Mouse (Mus musculus): Measurements from ENCODE around the gene Fxyd1.
A peak's percentile ranks its signal among the peaks of the same experiment; 100 is the strongest.

Fxyd1 gene

DNA sequence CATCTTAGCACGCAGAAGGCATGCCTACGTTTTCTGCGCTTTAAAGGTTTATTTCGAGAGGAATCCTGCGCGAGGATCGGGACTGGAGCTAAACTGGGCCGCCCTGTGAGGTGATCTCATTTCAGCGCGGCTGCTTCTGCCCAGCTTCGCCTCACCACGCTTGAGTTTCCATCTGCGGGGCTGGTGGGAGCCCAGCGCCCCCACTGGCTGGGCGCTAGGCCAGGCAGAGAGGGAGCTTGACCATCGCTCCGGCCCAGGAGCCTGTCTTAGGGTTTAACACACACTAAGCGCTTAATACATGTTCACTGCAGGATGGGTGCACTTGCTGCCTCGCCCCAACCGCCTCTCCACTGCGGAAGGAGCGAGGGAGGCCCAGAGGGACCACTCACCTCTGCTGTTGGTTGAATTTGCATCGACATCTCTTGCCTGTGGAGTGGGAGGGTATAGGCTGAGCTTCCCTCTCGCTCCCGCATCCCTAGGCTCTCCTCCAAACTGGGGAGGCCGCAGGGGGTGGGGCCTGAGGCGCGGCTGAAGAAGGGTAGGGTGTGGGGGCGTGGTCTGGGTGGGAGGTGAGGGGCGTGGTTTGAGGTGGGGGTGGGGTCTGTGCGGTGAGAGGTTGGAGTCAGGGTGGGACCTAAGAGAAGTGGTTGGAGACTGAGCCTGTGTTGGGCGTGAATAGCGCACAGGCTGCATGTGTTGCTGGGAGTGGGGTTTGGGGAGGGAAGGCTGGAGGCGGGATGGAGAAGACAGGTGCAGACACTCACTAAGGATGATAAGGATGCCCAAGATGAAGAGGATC, 4.2 kb downstream of the Fxyd1 start:
- no peak for DNase-seq (ENCODE audit: low read depth)

DNA sequence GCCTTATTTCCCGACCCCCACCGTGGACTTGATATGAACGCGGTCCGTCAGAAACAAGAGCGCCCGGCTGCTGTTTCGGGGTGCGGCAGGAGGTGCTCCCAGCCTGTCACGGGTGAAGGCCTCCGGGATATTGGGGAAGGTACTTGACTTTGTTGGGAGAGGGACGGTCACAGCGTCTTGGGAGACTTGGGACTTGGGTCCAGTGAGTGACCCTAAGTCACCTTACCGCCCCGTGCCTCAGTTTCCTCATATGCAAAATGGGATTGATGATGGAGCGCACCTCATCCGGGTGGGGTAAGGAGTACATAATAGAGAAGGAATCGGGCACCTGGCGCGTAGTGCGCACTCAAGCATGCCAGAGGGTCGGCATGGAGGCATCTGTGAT, 4.8 kb downstream of the Fxyd1 start:
- no peak for DNase-seq (ENCODE audit: low read depth)

- no peak for DNase-seq (ENCODE audit: low read depth)
Observed at GRCm38 (mm10) chr7:31051321-31052021, 5.5 kb downstream of the Fxyd1 start, which contains the start of gene Fxyd7. TSS of gene Fxyd7 (minus strand) at chr7:31051467.

DNA sequence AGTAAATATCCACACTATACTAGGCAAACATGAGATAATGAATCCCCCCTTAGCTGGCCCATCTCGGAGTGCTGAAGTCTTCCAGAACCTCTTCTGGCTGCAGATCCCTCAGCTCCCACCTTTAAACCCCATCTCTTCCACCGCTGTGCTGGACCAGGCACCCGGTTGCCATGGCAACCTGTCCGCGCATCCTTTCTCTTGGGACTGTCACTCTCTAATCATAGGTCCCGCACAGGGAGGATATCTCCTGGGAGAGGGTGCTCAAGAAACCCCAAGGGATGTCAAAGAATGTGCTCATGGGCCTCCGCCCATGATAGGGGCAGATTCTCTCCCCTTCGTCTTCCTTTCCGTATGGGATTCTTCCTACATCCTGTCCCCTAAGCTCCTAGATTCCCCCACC, 6.1 kb downstream of the Fxyd1 start:
- DNase-seq (ENCODE audit: low read depth): no peak

DNA sequence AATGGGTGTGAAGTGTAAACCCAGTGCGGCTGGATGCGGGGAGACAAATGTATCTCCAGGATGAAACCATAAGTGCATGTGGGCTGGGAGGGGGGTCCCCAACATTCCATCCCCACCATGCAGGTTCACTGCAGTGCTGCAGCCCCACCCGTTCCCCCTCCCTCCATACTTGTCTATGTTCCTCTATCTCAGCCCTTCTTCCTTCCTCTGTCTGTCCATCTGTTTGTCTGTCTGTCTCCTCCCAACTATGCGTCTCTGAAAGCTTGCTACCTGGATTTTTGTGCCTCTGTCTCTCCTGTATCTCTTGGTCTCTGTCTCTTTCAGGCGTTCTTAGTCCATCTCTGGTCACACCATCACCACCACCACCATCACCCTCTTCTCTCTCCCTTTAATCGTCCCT, 6.5 kb downstream of the Fxyd1 start:
- DNase-seq (ENCODE audit: low read depth): no peak

- no peak for DNase-seq (ENCODE audit: low read depth)
Observed at GRCm38 (mm10) chr7:31049846-31050281, 7.1 kb downstream of the Fxyd1 start.

DNA sequence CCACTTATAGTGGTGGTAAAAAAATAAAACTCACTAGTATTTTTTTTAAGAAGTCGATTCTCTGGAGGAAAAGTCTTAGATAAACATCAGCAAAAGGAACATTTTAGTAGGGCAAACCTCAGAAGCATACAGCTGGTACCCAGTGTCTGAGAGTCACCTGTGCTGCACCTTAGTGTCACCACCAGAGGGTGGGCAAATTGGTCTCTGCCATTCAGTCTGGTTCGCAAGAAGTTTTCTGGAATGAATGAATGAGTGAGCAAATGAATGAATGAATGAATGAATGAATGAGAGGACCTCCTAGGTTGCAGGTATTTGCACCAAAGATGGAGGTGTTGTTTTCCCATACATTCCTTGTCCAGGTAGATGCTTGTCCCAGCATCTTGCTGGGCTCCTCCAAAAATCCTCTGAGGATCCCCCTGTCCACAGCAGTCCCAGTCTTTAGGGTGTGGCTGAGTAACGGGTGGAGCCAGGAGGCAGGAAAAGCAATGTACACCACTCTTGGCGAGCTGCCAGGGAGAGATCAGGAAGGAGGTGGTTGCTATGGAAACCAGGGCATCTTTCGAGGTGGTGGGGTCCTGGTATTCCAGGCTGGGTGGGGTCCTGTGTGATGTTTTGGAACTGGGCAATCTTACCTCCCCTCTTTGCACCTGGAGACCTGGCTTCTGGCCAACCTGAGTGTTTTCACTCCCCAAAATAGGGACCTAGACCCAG, 7.7 kb downstream of the Fxyd1 start:
- no peak for DNase-seq (ENCODE audit: low read depth)

- DNase-seq (ENCODE audit: low read depth): no peak
Observed at GRCm38 (mm10) chr7:31042431-31042910, 14.5 kb downstream of the Fxyd1 start, which contains the start of gene Fxyd5. TSS of gene Fxyd5 (minus strand) at chr7:31042481.

GRCm38 (mm10) chr7:31041662-31042315, 15.2 kb downstream of the Fxyd1 start:
- peak; percentile 34 for DNase-seq (ENCODE audit: low read depth)

DNA sequence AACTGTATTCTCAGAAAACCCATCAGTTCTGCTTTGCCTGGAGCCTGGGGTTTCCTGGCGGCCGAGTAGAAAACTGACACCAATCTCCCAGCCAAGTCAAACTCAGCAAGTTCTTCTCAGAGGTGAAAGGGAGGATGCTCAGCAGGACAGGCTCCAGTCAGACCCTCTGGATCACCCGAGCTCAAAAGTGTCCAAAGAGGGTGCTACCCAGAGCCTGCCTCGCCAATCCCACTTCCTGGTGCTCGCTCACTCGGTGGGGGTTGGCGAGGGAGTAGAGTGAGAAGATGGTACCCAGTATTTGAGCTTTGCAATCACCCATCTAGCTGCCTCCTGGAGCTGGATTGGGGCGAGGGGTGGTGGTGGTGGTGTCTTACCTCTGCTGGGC, 16.0 kb downstream of the Fxyd1 start:
- DNase-seq (ENCODE audit: low read depth): no peak

- DNase-seq (ENCODE audit: low read depth): no peak
Observed at GRCm38 (mm10) chr7:31040281-31041022, 16.5 kb downstream of the Fxyd1 start.

GRCm38 (mm10) chr7:31039011-31039410, 18.0 kb downstream of the Fxyd1 start:
- DNase-seq (ENCODE audit: low read depth): no peak

DNA sequence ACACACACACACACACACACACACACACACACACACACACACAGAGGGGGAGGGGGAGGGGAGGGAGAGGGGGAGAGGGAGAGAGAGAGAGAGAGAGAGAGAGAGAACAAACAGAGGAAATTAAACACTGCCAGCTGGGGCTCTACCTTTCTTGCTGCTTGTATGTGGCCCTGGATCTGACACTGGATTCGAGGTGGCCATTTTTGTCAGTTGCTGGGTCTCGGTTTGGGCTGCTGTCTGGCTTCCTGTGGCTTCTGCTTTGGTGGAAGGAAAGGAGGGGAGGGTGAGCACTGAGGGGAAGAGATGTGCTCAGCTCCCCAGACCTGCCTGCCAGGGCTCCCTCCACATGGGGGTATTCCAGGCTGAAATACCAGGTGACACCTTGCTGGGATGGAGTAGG, 19.3 kb downstream of the Fxyd1 start:
- DNase-seq (ENCODE audit: low read depth): no peak

- DNase-seq (ENCODE audit: low read depth): no peak
Observed at GRCm38 (mm10) chr7:31036917-31037316, 20.1 kb downstream of the Fxyd1 start.

- DNase-seq (ENCODE audit: low read depth): no peak
Observed at GRCm38 (mm10) chr7:31035291-31035690, 21.7 kb downstream of the Fxyd1 start.

- no peak for DNase-seq (ENCODE audit: low read depth)
Observed at GRCm38 (mm10) chr7:31034789-31035188, 22.2 kb downstream of the Fxyd1 start.

DNA sequence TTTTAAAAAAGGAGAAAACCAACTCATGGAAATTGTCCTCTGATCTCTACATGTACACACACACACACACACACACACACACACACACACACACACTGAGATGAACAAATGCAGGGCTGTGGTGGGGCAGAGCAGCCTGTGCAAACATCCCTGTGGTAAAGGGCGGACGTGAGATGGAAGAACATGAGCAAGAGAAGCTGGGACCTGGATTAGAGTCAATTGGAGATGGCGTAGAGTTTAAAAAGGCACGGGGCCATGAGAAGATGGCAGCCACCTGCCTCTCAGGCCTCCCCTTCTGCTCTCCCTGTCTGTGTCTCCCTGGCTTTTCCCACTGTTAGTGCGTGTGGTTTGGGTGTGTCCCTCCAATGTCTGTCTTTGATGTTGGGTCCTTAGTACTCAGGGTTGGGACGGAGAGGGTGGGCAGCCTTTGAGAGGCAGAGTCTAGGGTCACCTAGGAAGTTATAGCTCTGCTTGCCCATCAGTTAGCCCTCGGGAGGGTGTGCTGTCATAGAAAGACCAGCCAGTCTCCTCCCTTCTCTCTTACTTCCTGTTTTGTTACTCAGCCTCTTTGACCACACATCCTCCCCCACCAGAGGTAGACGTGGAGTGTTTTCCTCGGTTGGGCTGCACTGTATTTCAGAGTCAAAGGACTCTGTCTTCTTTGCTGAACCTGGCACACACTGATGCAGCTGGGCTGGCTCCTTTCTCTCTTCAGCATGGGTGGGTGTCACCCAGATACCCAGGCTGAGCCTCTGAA, 23.4 kb downstream of the Fxyd1 start:
- peak; percentile 66 for DNase-seq (ENCODE audit: low read depth)

GRCm38 (mm10) chr7:31031731-31032130, 25.3 kb downstream of the Fxyd1 start:
- DNase-seq (ENCODE audit: low read depth): no peak

GRCm38 (mm10) chr7:31030717-31031116, 26.3 kb downstream of the Fxyd1 start:
- DNase-seq (ENCODE audit: low read depth): no peak

DNA sequence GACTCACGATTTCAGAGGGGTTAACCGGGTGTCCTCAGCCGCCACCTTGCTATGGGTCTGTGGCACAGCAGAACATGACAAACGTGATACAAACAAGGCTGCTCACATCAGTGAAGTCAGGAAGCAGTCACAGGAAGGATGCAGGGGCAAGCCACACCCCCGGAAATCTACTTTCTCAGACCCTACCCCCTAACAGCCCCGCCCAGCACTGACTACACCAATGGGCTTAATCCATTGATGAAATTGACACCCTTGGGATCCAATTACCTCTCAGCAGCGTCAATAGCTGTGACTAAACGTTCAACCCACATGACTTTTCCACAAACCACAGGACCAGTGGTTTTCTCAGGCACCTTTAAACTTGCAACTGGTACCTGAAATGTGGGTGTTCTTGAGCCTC, 28.4 kb downstream of the Fxyd1 start:
- DNase-seq (ENCODE audit: low read depth): no peak

Data from fibroblast of lung, adult 2 months (primary cell).